Mouse (Mus musculus): ENCODE measurements around the gene Cmc4.

DNA sequence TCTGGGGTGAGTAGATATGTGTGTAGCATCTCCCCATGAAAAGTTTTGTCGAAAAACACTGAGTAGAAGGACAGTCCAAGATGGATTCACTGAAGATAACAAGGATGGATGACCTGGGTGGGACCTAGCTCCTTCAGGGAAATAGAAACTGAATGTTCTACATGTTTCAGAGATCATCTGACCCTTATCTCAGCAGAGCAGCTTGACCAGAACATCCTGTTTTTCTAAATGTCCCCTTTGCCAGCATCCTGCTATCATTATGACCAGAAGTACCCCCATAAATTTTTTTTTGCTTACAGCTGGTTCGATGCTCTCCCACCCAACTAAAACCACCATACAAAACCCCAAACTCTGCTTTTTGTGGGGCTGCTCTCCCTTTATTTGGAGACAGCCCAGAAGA, 13.7 kb downstream of the Cmc4 start:
- TF ChIP-seq POLR2A (IDR thresholded peaks at IDR 0.05; ENCODE audit: insufficient read depth, low read depth, low read length): no peak
- no peak for TF ChIP-seq CTCF (IDR thresholded peaks at IDR 0.05; ENCODE audit: insufficient read depth, low read depth, low read length)
